Mouse (Mus musculus): Measurements from ENCODE around the gene Hes6. TPM values are rescaled to one million over a fixed set of nuclear protein-coding genes. Genes with fewer than 3 reads are reported as not detected.

Hes6 gene
- total and polyA plus RNA-seq, 3 experiments, result 19.0 to 91.5 (median 42.2) TPM

DNA sequence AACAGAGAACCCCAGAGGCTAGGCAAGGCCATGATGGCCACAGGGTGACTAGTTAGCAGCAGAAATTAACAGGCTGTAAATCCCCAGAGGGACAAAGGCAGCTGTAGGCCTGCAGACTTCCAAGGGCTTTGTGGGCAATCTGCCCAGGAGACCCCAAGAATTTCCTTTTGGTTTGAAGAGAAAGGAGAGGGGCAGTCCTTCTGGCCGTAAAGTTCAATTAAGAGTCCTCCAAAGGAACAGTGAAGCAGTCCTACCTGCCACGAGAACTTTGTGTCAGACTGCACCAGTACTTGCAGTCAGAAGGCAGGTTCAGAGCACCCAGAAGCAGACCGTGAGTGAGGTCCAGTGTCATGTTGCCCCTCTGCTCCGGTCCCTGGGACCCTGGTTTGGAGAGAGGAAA, 1.1 kb upstream of the Hes6 start:
- Histone ChIP-seq H3K36me3 (replicated peaks) (peaks cover 66% of the 10 kb centered on the region), H3K27me3 (ENCODE audit: insufficient read depth, low read length) (no peaks in the 10 kb centered on the region), H3K4me1 (ENCODE audit: insufficient read depth, low read depth, low read length) (peaks cover 36% of the 10 kb centered on the region), H3K9me3 (replicated peaks) (no peaks in the 10 kb centered on the region), H3K4me3 (ENCODE audit: low read depth, low read length) (no peak overlapping the region)
- no peak for TF ChIP-seq GATA2 (IDR thresholded peaks at IDR 0.05; ENCODE audit: borderline replicate concordance, low read depth, low read length)
- no peak for TF ChIP-seq CTCF (IDR thresholded peaks at IDR 0.05; ENCODE audit: low read depth, low read length)
- TF ChIP-seq POLR2AphosphoS5 (IDR thresholded peaks at IDR 0.05; ENCODE audit: insufficient replicate concordance, low read depth, low read length), result no peak
- TF ChIP-seq GATA1 (IDR thresholded peaks at IDR 0.05; ENCODE audit: borderline replicate concordance, low read length), result no peak
- no peak for TF ChIP-seq TAL1 (conservative IDR thresholded peaks at IDR 0.05; ENCODE audit: low read depth, low read length)
- ATAC-seq (ENCODE audit: extremely low read depth, insufficient number of reproducible peaks, low FRiP score, poor library complexity, severe bottlenecking), result no peak
- DNase-seq (ENCODE audit: low spot score), result no peak

DNA sequence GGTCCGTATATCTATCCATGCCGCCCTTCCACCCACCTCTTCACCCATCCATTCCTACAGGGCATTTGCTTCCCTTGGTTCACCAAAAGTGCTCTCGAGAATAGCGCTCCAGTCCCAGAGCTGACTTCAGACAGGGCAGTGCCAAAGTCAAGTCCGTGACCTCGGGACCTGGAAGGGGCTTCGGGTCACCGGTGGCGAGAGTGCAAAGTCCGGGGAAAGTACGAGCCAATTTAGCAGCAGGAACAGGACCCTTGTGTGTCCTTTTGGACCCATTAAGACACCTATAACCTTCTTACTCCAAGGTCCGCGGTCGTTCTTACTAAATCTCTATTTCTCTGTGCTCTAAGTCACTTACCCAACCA, 321 bp downstream of the Hes6 start:
- ATAC-seq (ENCODE audit: extremely low read depth, insufficient number of reproducible peaks, low FRiP score, poor library complexity, severe bottlenecking) (peak; percentile 15), DNase-seq (ENCODE audit: low spot score) (no peak)

GRCm38 (mm10) chr1:91413030-91413506, 770 bp downstream of the Hes6 start:
- DNase-seq (ENCODE audit: low spot score) (peak; percentile 100), ATAC-seq (ENCODE audit: extremely low read depth, insufficient number of reproducible peaks, low FRiP score, poor library complexity, severe bottlenecking) (peak; percentile 96)
- Histone ChIP-seq H3K27me3 (ENCODE audit: insufficient read depth, low read length) (no peaks in the 10 kb centered on the region), H3K9me3 (replicated peaks) (no peaks in the 10 kb centered on the region), H3K4me3 (ENCODE audit: low read depth, low read length) (peak overlapping the region; percentile 80), H3K36me3 (replicated peaks) (peaks cover 50% of the 10 kb centered on the region), H3K4me1 (ENCODE audit: insufficient read depth, low read depth, low read length) (peaks cover 36% of the 10 kb centered on the region)
- no peak for TF ChIP-seq GATA2 (IDR thresholded peaks at IDR 0.05; ENCODE audit: borderline replicate concordance, low read depth, low read length)
- no peak for TF ChIP-seq TAL1 (conservative IDR thresholded peaks at IDR 0.05; ENCODE audit: low read depth, low read length)
- TF ChIP-seq POLR2AphosphoS5 (IDR thresholded peaks at IDR 0.05; ENCODE audit: insufficient replicate concordance, low read depth, low read length), result no peak
- no peak for TF ChIP-seq CTCF (IDR thresholded peaks at IDR 0.05; ENCODE audit: low read depth, low read length)
- TF ChIP-seq GATA1 (IDR thresholded peaks at IDR 0.05; ENCODE audit: borderline replicate concordance, low read length), result no peak

More for the DNA sequence above, 321 bp downstream of the Hes6 start:
- peaks cover 55% of the 10 kb centered on the region for H3K36me3 ChIP-seq (replicated peaks)
- peaks cover 36% of the 10 kb centered on the region for H3K4me1 ChIP-seq (ENCODE audit: insufficient read depth, low read depth, low read length)
- H3K9me3 ChIP-seq (replicated peaks), result no peaks in the 10 kb centered on the region
- H3K4me3 ChIP-seq (ENCODE audit: low read depth, low read length), result peak overlapping the region; percentile 80
- TF ChIP-seq CTCF (IDR thresholded peaks at IDR 0.05; ENCODE audit: low read depth, low read length) (no peak), GATA2 (IDR thresholded peaks at IDR 0.05; ENCODE audit: borderline replicate concordance, low read depth, low read length) (no peak), POLR2AphosphoS5 (IDR thresholded peaks at IDR 0.05; ENCODE audit: insufficient replicate concordance, low read depth, low read length) (no peak), TAL1 (conservative IDR thresholded peaks at IDR 0.05; ENCODE audit: low read depth, low read length) (no peak), GATA1 (IDR thresholded peaks at IDR 0.05; ENCODE audit: borderline replicate concordance, low read length) (no peak)
- no peaks in the 10 kb centered on the region for H3K27me3 ChIP-seq (ENCODE audit: insufficient read depth, low read length)

DNA sequence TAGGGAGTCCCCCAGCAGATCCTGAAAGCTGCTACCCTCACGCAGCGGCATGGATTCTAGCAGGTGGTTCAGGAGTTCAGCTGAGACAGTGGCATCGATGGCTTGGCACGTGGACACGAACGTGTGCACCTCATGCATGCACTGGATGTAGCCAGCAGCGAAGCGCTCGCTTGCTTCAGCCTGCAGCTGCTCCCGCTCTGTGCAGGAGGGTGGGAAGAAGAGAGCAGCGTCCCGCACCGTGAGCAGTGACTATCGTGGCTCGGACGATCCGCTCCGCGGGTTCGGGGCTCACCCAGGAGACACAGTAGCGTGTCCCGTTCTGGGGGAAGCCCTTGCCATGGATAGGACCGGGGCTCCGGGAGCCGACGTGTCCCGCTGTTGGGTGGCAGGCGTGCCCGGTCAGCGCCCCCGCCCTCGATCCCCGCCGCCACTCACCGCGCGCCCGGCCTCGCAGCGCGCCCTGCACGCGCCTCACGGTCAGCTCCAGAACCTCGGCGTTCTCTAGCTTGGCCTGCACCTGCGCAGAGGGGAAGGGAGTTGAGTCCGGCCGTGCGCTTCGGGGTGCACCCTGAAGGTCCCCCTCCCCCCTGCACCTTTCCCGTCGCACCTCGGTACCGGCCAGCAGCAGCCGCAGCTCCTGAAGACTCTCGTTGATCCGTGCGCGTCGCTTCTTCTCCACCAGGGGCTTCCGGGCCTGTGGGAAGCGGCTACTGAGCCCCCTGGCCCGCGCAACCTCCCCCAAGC, 1.4 kb downstream of the Hes6 start:
- no peak for ATAC-seq (ENCODE audit: extremely low read depth, insufficient number of reproducible peaks, low FRiP score, poor library complexity, severe bottlenecking)

GRCm38 (mm10) chr1:91411631-91412285, 2.1 kb downstream of the Hes6 start:
- no peak for ATAC-seq (ENCODE audit: extremely low read depth, insufficient number of reproducible peaks, low FRiP score, poor library complexity, severe bottlenecking)

More for the DNA sequence above, 1.4 kb downstream of the Hes6 start:
- peaks cover 37% of the 10 kb centered on the region for H3K4me1 ChIP-seq (ENCODE audit: insufficient read depth, low read depth, low read length)
- no peaks in the 10 kb centered on the region for H3K9me3 ChIP-seq (replicated peaks)
- TF ChIP-seq TAL1 (conservative IDR thresholded peaks at IDR 0.05; ENCODE audit: low read depth, low read length) (no peak), POLR2AphosphoS5 (IDR thresholded peaks at IDR 0.05; ENCODE audit: insufficient replicate concordance, low read depth, low read length) (no peak), GATA2 (IDR thresholded peaks at IDR 0.05; ENCODE audit: borderline replicate concordance, low read depth, low read length) (no peak), GATA1 (IDR thresholded peaks at IDR 0.05; ENCODE audit: borderline replicate concordance, low read length) (no peak), CTCF (IDR thresholded peaks at IDR 0.05; ENCODE audit: low read depth, low read length) (no peak)
- peak overlapping the region; percentile 80 for H3K4me3 ChIP-seq (ENCODE audit: low read depth, low read length)
- DNase-seq (ENCODE audit: low spot score), result peak; percentile 81
- H3K36me3 ChIP-seq (replicated peaks), result peaks cover 44% of the 10 kb centered on the region
- peaks cover 6% of the 10 kb centered on the region for H3K27me3 ChIP-seq (ENCODE audit: insufficient read depth, low read length)

DNA sequence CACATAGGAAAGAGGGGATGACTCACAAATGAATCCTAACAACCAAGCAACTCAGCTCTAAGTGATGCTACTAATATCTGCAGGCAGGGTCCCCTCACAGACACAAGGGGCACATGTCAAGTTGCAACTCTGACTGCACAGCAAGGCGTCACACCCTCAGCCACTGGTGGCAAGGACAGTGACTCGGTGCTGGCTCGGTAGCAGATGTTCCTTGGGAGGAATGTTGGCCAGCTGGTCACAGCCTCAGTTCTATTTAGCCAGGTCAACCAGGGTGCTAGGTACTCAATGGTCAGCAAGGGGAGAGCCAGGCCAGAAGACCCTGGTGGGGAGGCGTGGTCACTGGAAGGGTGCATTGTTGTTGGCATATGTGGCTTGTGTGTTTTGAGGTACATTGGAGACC, 6.0 kb downstream of the Hes6 start:
- peaks cover 48% of the 10 kb centered on the region for H3K27me3 ChIP-seq (ENCODE audit: insufficient read depth, low read length)
- no peaks in the 10 kb centered on the region for H3K9me3 ChIP-seq (replicated peaks)
- no peak overlapping the region for H3K4me3 ChIP-seq (ENCODE audit: low read depth, low read length)
- TF ChIP-seq POLR2AphosphoS5 (IDR thresholded peaks at IDR 0.05; ENCODE audit: insufficient replicate concordance, low read depth, low read length) (no peak), GATA2 (IDR thresholded peaks at IDR 0.05; ENCODE audit: borderline replicate concordance, low read depth, low read length) (no peak), TAL1 (conservative IDR thresholded peaks at IDR 0.05; ENCODE audit: low read depth, low read length) (no peak), GATA1 (IDR thresholded peaks at IDR 0.05; ENCODE audit: borderline replicate concordance, low read length) (no peak), CTCF (IDR thresholded peaks at IDR 0.05; ENCODE audit: low read depth, low read length) (no peak)
- ATAC-seq (ENCODE audit: extremely low read depth, insufficient number of reproducible peaks, low FRiP score, poor library complexity, severe bottlenecking) (no peak), DNase-seq (ENCODE audit: low spot score) (no peak)
- peaks cover 25% of the 10 kb centered on the region for H3K36me3 ChIP-seq (replicated peaks)
- peaks cover 31% of the 10 kb centered on the region for H3K4me1 ChIP-seq (ENCODE audit: insufficient read depth, low read depth, low read length)

More at GRCm38 (mm10) chr1:91411631-91412285, 2.1 kb downstream of the Hes6 start:
- Histone ChIP-seq H3K27me3 (ENCODE audit: insufficient read depth, low read length) (peaks cover 13% of the 10 kb centered on the region), H3K36me3 (replicated peaks) (peaks cover 37% of the 10 kb centered on the region), H3K4me1 (ENCODE audit: insufficient read depth, low read depth, low read length) (peaks cover 37% of the 10 kb centered on the region), H3K4me3 (ENCODE audit: low read depth, low read length) (peak overlapping the region; percentile 80), H3K9me3 (replicated peaks) (no peaks in the 10 kb centered on the region)
- no peak for TF ChIP-seq CTCF (IDR thresholded peaks at IDR 0.05; ENCODE audit: low read depth, low read length)
- no peak for TF ChIP-seq TAL1 (conservative IDR thresholded peaks at IDR 0.05; ENCODE audit: low read depth, low read length)
- TF ChIP-seq GATA1 (IDR thresholded peaks at IDR 0.05; ENCODE audit: borderline replicate concordance, low read length), result no peak
- TF ChIP-seq GATA2 (IDR thresholded peaks at IDR 0.05; ENCODE audit: borderline replicate concordance, low read depth, low read length), result no peak
- TF ChIP-seq POLR2AphosphoS5 (IDR thresholded peaks at IDR 0.05; ENCODE audit: insufficient replicate concordance, low read depth, low read length), result no peak
- no peak for DNase-seq (ENCODE audit: low spot score)

Measured in G1E (cell line).